Mouse (Mus musculus) heart, adult 2 months (tissue): ENCODE data around the gene Rbfox2.

Source experiments
- CTCF ChIP-seq: fragments of 200-600 bp; IDR thresholded peaks from 2 replicates; pipeline ENCODE4 v1.8.1; 2022; ENCODE audit warnings: antibody characterized with exemption, mild to moderate bottlenecking, moderate library complexity
- EP300 ChIP-seq: fragments of 200-500 bp; IDR thresholded peaks from 2 replicates; pipeline ENCODE4 v1.6.1; 2011; ENCODE audit warnings: low read depth, low read length, control low read depth; ENCODE audit not compliant: insufficient read depth

DNA sequence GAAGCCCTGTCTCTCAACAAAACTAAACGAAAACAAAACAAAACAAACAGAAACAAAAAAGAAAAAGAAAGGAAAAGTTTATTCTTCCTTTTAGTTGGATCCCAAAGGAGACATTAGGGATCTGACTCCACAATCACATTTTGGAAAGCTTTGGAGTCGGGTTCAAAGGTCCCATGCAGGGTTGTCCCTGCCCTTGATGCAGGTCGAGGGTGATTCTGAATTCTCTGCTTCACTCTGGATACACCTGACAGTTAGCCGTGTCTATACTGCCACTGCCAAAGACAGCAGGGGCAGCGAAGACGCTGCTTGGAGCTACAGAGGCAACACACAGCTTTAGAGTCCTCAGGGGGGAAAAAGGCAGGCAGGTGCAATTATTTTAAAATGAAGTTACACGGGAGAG is 194.9 kb downstream of the Rbfox2 start:
- TF ChIP-seq CTCF (no peak), EP300 (no peak)
